Mouse (Mus musculus) thymus, adult 18-20 months (tissue): ENCODE results near the gene Serp2.
A peak's percentile ranks its signal among the peaks of the same experiment; 100 is the strongest.

Source experiments
- DNase-seq, 2 experiments: peaks; one replicate each; pipeline ENCODE4 v3.0.0; 2022; ENCODE audit warnings: mixed read lengths in 2 of 2

The Serp2 gene

DNA sequence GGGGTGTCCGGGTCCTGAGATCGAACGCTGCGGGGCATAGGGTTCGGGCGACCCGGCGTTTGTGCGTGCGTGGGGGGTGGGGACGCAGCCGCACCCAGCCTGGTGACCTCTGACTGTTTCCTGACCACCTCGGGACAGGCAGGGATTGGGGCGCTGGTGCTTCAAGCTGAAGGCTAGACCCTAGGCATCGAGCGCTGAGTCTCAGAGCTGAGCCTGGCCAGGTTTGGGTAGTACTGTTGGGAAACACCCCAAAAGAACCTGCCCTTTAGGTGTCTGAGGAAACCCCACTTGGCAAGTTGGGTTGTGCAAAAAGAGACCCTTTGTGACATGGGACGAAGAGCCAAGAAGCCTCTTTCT lies at the start of gene Serp2:
Gene Serp2 (minus strand): TSS at position 38 of the 357 bp plus-strand sequence.
- no peak for DNase-seq

DNA sequence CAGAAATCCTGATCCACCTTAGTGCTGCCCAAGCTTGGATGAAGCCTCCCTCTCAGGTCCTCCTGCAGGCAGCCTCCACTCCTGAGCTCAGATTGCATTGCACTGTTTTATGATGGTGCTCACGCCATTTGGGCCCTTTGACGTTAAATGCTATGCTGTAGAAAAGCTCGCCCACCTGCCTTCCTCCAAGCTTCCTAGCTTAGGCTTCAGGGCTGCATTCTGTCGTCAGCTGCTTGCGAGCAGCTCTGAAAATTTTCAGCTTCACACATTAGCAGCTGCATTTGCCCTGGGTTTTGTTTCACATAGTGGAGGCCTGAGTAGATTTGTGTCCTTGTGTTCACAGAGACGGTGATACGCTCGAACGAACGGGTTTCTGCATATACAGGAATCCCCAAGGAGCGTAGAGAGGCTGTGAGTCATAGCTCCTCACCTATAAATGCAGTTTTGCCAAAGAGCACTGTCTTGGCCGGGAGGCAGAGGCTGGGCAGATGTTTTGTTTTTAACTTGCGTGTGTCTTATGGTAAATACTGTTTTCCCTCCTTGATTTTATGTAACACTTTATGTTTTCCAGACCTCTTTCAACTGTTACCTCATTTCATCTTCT lies 49.3 kb upstream of the Serp2 start:
- DNase-seq: no peak

DNA sequence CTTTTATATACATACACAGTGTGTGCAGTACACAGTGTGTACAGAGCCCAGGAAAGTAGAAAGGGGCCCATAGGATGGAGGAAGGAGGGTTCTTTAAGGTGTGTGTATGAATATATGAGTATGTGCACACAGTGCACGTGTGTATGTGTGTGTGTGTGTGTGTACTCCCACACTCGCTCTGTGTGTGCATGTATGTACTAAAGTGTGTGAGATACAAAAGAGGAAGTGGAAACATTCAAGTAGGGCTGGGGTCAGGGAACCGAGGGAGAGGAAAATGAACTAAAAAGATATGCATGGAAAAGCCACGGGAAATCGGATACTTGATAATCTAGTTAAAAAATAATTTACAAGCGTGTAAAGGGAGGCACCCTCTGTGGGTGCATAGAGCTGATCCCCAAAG lies 47.3 kb upstream of the Serp2 start:
- DNase-seq: no peak

DNA sequence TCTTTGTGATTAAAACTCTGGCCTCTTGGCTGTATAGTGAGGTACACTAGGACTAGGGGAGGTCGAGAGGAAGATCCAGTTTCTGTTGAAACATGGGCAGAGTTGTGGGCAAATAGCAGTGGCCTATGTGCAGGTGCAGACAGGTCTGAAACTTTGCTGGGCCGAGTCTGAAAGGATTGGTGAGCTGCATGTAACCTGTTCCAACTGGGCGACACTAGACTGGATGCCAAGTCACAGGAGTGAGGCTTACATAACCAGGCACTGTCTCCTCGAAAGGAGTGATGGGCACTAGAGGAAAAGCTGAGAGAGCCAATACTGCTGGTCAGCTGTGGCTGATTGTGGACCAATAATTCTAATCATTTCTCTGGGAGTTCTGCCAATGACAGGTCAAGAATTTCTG lies 45.0 kb upstream of the Serp2 start:
- no peak for DNase-seq

DNA sequence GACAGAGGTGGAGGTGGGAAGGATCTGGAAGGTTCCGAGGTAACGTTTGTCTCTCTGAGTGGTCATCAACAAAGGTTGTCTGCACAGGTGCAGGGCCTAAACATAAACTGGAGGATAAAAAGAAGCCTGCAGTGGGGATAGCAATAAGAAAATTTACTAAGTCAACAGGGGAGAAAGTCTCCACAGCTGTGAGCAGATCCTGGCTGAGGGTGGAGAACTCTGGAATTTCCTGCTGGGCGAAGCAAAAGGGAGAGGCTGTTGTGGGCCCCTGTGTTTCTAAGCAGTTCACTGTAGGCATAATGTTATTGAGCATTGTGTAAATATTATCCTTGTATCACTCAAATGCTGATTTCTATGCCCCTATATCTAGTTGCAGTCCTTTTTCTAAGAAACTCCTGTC lies 43.7 kb upstream of the Serp2 start:
- no peak for DNase-seq

DNA sequence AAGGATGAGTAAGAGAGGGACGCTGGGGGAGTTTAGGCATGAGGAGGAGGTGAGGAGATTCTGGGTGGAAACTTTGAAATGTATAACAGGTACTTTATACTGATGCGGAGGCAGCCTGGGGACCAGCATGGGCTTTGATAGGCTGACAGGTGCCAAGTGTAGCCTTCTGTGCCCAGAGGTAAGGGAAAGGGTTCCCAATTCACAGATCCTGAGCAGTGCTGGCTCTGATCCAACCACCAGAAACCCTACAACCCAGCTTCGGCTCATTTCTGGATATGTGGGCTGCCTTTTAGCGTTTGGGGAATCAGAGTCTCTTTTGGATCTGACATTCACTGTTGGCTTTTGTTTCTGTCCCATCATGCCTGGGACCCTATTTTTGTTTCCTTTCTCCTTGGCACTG lies 43.0 kb upstream of the Serp2 start:
- DNase-seq: no peak

DNA sequence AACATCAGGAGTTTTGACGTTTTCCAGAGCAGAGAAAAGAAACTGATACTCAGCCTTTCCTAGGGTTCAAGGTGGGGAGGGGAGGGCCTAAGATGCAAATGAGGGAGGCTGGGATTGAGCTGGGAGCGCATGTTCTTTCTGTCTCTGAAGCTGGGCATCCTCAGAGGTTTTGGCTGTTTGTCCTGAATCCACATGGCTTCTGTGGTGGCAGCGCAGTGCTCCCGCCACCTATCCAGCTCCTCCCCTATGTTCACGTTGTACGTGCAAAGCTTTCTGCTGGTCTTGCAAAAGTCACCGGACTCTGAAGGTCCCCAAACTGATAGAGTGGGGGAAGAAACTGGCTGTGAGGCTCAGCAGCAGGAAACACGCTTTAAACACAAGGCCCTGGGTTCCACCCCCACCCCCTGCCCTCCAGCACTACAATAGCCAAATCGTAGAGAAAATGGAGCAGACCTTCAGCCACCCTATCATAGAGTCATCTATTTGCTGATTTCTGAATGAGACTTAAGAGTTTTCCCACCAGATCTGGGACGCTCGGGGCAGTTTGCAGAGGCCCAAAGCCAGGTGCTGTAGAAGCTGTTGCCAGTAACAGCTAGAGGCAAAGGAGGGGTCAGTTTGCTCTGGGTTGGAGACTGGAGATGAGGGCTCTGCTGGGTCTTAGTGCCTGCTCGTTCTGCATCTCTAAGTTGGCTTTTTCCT lies 42.0 kb upstream of the Serp2 start:
- DNase-seq: no peak

DNA sequence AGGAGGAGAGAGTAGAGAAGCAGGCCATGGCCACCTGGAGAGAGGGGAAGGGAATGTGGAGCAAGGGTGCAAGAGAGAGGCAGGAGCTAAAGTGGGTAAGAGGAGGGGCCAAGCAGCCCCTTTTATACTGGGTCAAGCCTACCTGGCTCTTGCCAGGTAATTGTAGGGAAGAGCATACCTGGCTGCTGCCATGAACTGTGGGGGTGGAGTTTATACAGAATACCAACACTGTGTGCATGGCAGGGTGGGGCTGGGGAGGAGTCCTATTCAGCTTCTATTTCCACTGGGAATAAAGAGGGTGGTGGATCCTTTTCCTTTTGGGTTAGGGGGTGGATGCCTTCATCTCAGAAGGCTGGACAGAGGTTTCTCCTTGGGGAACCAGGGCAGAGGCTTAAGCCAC lies 41.1 kb upstream of the Serp2 start:
- DNase-seq: no peak

DNA sequence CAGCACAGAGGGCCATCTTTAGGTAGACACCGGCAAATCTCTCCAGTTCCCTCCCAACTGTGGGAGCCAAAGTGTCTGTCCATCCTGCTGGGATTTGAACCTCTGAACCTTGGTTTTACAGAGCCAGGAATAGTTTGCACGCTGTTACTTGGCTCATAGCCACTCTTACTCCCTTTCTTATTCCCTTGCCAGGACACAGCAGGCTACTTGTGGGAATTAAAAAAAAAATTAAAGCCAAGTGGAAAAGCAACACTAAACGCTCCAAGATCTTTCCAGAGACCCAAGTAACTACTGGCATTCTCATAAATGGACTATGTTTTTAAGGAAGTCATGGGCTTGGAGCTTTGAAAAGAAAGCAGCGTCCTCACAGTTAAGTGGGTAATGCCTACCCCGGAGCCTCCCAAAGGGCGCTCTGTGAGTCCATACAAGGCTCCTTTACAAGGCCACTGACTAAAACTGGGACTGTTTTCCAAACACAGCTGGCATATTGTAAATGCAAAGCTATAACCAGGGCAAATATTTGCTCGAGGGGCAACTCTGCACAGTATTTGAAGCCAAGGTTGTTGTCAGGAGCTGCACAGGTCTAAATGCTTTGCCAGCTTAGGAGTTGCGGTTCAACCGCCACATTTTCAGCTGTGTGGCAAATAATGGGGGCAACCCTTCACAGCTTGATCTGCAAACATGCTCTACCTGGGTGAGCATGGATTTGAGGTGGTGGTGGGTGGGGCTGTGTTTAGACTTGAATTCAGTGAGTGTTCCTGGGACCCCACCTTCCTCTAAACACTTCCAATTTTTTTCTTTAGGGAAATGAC lies 38.6 kb upstream of the Serp2 start:
- no peak for DNase-seq

DNA sequence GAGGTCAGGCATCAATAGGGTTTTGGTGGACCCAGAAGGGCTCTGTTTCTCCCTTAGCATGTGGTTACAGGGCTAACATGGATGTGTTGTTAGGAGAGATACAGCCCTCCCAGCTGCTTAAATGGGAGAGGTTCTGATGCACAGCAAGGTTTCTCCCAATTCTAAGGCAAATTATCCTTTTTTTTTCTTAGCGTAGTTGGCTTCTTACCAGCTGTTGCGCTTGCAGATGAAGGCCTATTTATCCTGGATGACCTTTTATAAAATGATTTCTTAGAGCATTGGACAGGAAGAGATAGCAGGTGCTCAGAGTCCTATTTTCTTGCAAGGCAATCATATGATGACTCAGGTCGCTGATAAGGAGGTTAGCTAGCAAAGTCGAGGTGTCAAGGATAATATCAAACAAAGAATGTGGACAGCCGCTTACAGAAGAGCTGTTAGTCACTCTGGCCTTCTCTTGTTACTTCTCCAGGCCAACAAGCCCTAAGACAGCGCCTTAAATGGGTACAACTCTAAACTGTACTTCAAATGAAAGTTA lies 37.7 kb upstream of the Serp2 start:
- no peak for DNase-seq

DNA sequence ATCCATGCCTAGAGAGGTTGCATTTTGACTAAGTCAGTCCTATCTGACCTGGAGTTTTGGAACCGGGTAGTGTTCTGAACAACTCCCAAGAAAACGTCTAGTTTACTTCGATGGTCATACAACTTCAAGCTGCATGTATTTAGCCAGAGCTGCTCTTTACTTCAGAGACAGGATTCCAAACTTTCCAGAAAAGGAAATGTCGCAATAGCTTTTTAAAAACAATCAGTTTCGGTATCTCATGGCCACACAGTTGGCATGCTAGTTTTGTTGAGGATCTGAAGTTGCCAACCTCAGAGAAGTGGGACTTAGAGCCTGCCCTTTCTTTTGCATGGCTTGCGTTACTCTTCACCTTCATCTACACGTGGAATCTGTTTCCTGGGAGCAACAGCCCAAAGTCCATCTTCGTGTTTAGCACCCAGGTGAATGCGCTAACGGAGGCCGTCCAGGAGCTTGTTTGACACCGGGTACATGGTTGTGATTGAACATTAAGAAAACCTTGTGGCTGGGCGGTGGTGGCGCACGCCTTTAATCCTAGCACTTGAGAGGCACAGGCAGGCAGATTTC lies 37.0 kb upstream of the Serp2 start:
- no peak for DNase-seq

DNA sequence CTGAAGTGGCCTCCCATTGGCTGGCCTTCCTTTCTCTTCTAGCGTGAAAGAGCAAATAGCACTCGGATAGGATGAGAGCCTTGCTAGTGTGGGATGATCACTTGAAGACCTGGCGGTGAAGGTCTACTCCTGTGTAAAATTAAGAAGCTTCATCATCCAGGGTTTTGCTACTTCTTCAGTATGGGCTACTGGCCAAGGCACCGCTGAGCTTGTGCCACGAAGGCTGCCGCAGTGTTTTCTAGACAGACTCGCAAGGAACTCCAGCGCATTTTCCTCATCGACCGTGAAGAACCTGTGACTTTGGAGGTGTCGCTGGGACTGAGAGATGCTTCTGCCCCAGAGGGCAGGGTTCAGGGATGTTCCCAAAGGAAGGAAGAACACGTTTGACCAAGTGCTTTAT lies 36.0 kb upstream of the Serp2 start:
- no peak for DNase-seq

DNA sequence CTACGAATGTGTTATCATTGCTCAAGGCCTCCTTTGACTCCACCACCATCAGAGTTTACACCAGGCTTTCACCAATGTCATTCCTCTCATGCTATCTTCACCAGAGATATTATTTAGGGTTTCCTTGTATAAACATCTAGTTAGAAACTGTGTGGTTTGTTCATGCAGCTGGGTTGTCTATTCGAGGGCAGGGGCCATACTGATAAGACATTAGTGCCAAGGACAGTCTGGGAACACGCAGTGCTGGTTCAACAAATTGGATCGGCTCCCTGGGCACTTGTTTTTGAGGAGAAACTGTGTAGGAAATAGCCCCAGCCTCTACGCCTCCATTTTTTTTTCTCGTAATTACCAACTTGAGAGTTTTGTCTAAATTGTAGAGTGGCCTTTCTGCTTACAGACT lies 35.4 kb upstream of the Serp2 start:
- DNase-seq: no peak

DNA sequence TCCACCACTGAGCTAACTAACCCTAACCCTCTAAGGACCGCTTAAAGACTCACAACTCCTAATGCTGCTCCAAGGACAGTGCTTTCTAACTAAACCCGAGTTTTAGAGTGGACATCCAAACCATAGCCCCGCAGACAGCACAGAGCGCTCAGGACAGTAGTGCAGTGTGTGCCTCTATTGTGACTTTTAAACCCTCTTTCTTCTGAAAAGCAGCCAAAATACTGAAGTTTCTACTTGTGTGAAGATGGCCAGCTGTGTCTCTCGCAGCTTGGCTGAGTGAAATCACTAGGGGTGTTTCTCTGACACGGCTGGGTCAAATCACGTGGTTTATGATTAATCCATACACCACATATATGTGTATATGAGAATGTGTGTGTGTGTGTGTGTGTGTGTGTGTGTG lies 33.4 kb upstream of the Serp2 start:
- DNase-seq: no peak

DNA sequence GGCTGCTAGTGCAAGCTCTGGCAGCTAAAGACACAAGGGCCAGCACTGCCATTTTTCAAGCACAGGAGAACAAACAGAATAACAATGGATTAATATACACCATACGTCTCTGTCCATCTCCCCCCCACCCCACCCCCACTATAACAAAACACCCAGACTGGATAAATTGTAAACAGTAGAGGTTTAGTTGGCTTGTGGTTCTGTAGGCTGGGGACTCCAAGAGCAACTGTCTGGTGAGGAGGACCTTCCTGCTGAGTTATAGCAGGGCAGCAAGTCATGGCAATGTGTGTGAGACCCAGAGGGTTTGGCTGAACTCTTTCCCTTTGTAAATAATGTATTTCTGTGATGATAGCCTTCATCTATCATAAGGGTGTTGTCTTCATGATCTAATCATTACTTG lies 33.0 kb upstream of the Serp2 start:
- DNase-seq: no peak

DNA sequence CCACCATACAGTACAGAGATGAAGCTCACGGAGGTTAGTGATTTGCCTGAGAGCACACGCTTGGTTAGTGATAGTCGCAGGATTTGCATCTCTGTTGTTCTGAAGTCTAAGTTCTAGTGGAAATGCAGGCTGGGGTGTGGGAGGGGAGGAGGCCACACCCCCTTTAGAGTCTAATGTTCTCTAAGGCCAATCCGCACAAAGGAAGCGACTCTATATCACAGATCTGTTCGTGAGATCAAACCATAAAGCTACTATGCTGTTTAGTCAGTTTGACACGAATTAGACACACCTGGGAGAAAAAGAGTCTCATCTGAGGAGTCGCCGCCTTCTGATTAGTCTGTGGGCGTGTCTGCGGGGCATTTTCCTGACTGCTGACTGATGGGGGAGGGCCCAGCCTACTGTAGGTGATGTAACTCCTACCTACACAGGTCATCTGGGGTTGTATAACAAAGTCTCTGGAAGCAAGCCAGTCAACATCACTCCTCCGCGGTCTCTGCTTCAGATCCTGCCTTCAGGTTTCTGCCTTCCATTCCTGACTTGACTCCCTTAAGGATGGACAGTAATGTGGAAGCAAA lies 29.2 kb upstream of the Serp2 start:
- DNase-seq: no peak

DNA sequence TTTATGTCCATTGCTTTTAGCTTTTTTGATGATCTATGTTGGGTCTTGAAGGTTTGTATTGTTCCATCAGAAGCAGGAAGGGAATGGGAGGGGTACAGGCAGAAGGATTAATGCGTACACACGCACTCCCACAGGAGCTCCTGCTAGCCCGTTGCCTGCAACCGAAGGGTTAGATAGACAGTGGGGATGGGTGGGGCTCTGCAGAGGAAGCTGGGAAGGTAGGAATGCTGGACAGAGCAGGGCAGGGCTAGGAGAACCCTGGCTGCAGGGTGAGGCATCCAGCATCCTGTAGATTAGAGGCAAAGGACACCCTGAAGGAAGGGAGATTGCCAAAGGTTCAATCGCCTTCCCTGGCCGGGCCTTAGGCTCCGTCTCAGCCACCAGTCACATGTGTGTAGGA lies 27.3 kb upstream of the Serp2 start:
- no peak for DNase-seq

DNA sequence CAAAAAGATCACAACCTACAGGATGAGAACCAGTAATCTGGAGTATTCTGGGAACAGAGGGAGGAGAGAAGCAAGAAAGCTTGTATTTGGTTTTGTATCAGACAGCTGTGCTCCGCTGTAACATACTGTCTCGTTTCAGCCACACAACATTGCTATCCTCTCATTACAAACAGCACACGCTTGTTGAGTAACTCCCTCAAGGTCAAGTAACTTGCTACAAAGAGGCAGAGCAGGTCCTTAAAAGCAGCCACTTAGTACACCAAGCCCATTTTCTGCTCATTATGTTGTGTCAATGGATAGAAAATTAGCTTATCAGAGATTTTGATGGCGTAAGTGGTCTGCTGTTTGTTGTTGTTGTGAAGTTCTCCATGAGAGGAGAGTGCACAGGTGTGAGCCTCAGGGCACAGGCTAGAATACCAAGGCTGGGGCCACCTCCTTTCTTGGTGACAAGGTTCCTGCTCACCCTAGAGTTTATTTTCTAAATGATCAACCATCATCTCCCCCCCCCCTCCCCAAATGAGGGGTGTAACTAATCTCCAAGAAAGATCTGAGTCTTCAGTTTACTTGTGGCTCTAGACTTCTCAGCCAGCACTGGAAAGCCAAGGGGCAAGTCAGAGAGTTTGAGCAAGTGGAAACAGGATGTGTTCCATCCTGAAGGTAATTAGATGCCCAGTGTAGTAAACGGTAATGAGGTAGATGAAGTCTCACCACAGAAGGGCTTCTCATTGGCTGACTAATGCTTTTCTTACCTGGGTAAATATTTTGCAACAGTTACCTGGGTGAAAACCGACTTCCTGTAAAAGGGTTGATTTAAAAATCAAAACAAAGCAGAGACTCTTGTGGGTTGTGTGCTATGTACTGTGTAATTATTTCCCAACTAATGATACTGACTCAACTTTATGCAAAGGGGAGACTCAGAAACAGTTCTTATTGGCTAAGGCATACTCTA lies 25.6 kb upstream of the Serp2 start:
- DNase-seq: no peak

DNA sequence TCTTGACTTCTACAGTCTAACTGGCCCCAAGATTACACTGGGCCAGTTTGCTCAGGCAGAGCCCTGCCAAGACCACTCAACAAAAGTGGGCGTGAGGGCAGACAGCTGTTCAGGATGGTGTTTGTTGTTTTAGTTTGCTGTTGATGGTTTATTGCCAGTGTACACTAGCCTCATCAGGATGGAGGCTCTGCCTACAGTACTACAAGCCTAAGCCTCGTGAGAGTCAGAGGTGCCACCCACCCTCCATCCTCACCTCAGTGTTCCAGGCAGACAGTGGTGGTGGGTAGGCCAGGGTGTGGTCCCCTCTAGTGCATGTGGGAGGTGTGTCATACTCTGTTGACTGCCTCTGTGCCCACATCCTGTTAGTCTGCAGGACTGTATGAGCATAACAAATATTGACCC lies 23.0 kb upstream of the Serp2 start:
- DNase-seq: peak in 1 of 2 experiments; percentile 19

DNA sequence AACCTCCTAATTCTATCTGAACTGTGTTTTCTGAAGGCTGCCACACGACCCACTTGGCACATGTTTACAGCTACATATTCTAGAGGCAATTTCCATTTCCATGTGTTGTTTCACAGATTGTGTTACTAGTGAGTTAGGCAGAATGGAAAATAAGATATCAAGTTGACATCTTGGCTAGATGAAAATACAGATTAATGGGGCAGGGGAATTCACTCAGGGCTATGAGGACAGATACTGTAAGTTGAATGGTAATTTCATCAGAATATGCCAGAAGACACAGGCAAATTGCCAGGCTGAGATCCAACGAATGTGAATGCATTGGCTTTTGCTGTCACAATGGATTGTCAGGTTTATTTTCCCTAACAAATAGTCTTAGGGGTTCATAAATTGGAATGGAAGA lies 21.2 kb upstream of the Serp2 start:
- no peak for DNase-seq

DNA sequence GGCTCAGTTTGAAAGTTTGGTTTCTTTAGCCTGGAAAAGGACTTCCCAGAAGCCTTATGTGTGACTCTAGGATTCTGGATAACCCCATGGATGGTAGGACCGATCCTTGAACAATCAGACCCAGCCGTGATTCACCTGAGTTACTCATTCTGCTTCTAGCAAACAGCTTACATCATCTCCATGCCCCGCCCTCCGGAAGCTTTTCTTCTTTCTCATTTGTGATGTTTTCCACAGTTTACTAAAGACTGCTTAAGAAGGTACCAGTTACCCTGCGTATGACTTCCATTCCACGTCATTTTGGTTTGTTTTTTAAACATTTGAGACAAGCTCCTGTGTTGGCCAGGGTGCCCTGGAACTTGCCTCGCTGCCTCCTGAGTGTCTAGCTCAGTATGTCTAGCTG lies 13.6 kb upstream of the Serp2 start:
- no peak for DNase-seq
